Mouse (Mus musculus): ENCODE measurements at regions not wholly inside any gene's neighbourhood (a gene's known extent, or its start where the extent isn't known, plus 50 kb on each side); places are given as distances from the start of the nearest gene placed in this dataset.

- H3K9me3 ChIP-seq (ENCODE audit: control insufficient read depth, insufficient read depth, low read depth, low read length): no peaks in the 10 kb centered on the region
- H3K27ac ChIP-seq (ENCODE audit: insufficient read depth, low read depth, low read length, poor library complexity, severe bottlenecking): no peak overlapping the region
- no peak for DNase-seq (ENCODE audit: low read depth, low spot score)
- in situ Hi-C loops (cut with MboI; ENCODE audit: low sequenced_read_pairs in 2 of 2, unreplicated experiment in 2 of 2): no loop called here
- peak overlapping the region; percentile 23; the same call in 1 of the 2 replicates for H3K9ac ChIP-seq (ENCODE audit: insufficient read depth, low read depth, low read length, poor library complexity, severe bottlenecking)
- H3K36me3 ChIP-seq (ENCODE audit: control insufficient read depth, insufficient read depth, low read length, poor library complexity, severe bottlenecking): no peaks in the 10 kb centered on the region
- H3K4me3 ChIP-seq (ENCODE audit: insufficient read depth in 1 of 2, low read depth in 1 of 2, low read length in 2 of 2, poor library complexity in 1 of 2, severe bottlenecking in 1 of 2): peak overlapping the region; percentile 52 to 60
- TF ChIP-seq MAFK (IDR thresholded peaks at IDR 0.05; ENCODE audit: insufficient read depth, low read depth, low read length) (no peak), HCFC1 (IDR thresholded peaks at IDR 0.05; ENCODE audit: borderline replicate concordance, insufficient read depth, low read length) (no peak), CHD2 (IDR thresholded peaks at IDR 0.05; ENCODE audit: low read depth, low read length) (no peak), ZC3H11A (IDR thresholded peaks at IDR 0.05; ENCODE audit: borderline replicate concordance, low read depth, low read length) (no peak), ZNF384 (IDR thresholded peaks at IDR 0.05; ENCODE audit: low read depth, low read length) (no peak)
- peaks cover 0 to 4% of the 10 kb centered on the region in 2 experiments; a peak in 1 of 4 replicates for H3K4me1 ChIP-seq (ENCODE audit: control insufficient read depth in 2 of 2, insufficient read depth in 2 of 2, low read length in 2 of 2, poor library complexity in 1 of 2)
Measured at GRCm38 (mm10) chr13:48731046-48731996, 68.5 kb downstream of the Barx1 start.

- peaks cover 0 to 4% of the 10 kb centered on the region in 2 experiments; a peak in 1 of 4 replicates for H3K4me1 ChIP-seq (ENCODE audit: control insufficient read depth in 2 of 2, insufficient read depth in 2 of 2, low read length in 2 of 2, poor library complexity in 1 of 2)
- no peaks in the 10 kb centered on the region for H3K36me3 ChIP-seq (ENCODE audit: control insufficient read depth, insufficient read depth, low read length, poor library complexity, severe bottlenecking)
- TF ChIP-seq HCFC1 (IDR thresholded peaks at IDR 0.05; ENCODE audit: borderline replicate concordance, insufficient read depth, low read length) (no peak), ZC3H11A (IDR thresholded peaks at IDR 0.05; ENCODE audit: borderline replicate concordance, low read depth, low read length) (peak; percentile 17; the same call in 1 of the 2 replicates)
- no peak overlapping the region; a peak in 1 of 4 replicates for H3K4me3 ChIP-seq (ENCODE audit: insufficient read depth in 1 of 2, low read depth in 1 of 2, low read length in 2 of 2, poor library complexity in 1 of 2, severe bottlenecking in 1 of 2)
- peak; percentile 59 for DNase-seq (ENCODE audit: low read depth, low spot score)
- no peak overlapping the region for H3K9ac ChIP-seq (ENCODE audit: insufficient read depth, low read depth, low read length, poor library complexity, severe bottlenecking)
- no peaks in the 10 kb centered on the region for H3K9me3 ChIP-seq (ENCODE audit: control insufficient read depth, insufficient read depth, low read depth, low read length)
- H3K27ac ChIP-seq (ENCODE audit: insufficient read depth, low read depth, low read length, poor library complexity, severe bottlenecking): no peak overlapping the region
- in situ Hi-C loops (cut with MboI; ENCODE audit: low sequenced_read_pairs in 2 of 2, unreplicated experiment in 2 of 2): no loop called here
Measured at GRCm38 (mm10) chr13:48732168-48732841, 69.5 kb downstream of the Barx1 start.

GRCm38 (mm10) chr13:48734985-48735384, 72.2 kb downstream of the Barx1 start:
- Histone ChIP-seq H3K36me3 (ENCODE audit: control insufficient read depth, insufficient read depth, low read length, poor library complexity, severe bottlenecking) (no peaks in the 10 kb centered on the region), H3K4me3 (ENCODE audit: insufficient read depth in 1 of 2, low read depth in 1 of 2, low read length in 2 of 2, poor library complexity in 1 of 2, severe bottlenecking in 1 of 2) (no peak overlapping the region), H3K27ac (ENCODE audit: insufficient read depth, low read depth, low read length, poor library complexity, severe bottlenecking) (no peak overlapping the region), H3K9me3 (ENCODE audit: control insufficient read depth, insufficient read depth, low read depth, low read length) (no peaks in the 10 kb centered on the region), H3K9ac (ENCODE audit: insufficient read depth, low read depth, low read length, poor library complexity, severe bottlenecking) (no peak overlapping the region), H3K4me1 (ENCODE audit: control insufficient read depth in 2 of 2, insufficient read depth in 2 of 2, low read length in 2 of 2, poor library complexity in 1 of 2) (peaks cover 0 to 4% of the 10 kb centered on the region in 2 experiments; a peak in 1 of 4 replicates)
- no peak for DNase-seq (ENCODE audit: low read depth, low spot score)
- in situ Hi-C loops (cut with MboI; ENCODE audit: low sequenced_read_pairs in 2 of 2, unreplicated experiment in 2 of 2): no loop called here
- no peak for TF ChIP-seq HCFC1 (IDR thresholded peaks at IDR 0.05; ENCODE audit: borderline replicate concordance, insufficient read depth, low read length)
- TF ChIP-seq MAFK (IDR thresholded peaks at IDR 0.05; ENCODE audit: insufficient read depth, low read depth, low read length): no peak
- no peak for TF ChIP-seq ZNF384 (IDR thresholded peaks at IDR 0.05; ENCODE audit: low read depth, low read length)
- no peak for TF ChIP-seq ZC3H11A (IDR thresholded peaks at IDR 0.05; ENCODE audit: borderline replicate concordance, low read depth, low read length)
- TF ChIP-seq CHD2 (IDR thresholded peaks at IDR 0.05; ENCODE audit: low read depth, low read length): no peak

GRCm38 (mm10) chr13:48745566-48745965, 82.8 kb downstream of the Barx1 start:
- Histone ChIP-seq H3K4me3 (ENCODE audit: insufficient read depth in 1 of 2, low read depth in 1 of 2, low read length in 2 of 2, poor library complexity in 1 of 2, severe bottlenecking in 1 of 2) (no peak overlapping the region), H3K9me3 (ENCODE audit: control insufficient read depth, insufficient read depth, low read depth, low read length) (no peaks in the 10 kb centered on the region), H3K4me1 (ENCODE audit: control insufficient read depth in 2 of 2, insufficient read depth in 2 of 2, low read length in 2 of 2, poor library complexity in 1 of 2) (peaks cover 0 to 2% of the 10 kb centered on the region in 2 experiments; a peak in 1 of 4 replicates), H3K27ac (ENCODE audit: insufficient read depth, low read depth, low read length, poor library complexity, severe bottlenecking) (no peak overlapping the region), H3K36me3 (ENCODE audit: control insufficient read depth, insufficient read depth, low read length, poor library complexity, severe bottlenecking) (no peaks in the 10 kb centered on the region), H3K9ac (ENCODE audit: insufficient read depth, low read depth, low read length, poor library complexity, severe bottlenecking) (no peak overlapping the region)
- in situ Hi-C loops (cut with MboI; ENCODE audit: low sequenced_read_pairs in 2 of 2, unreplicated experiment in 2 of 2): no loop called here
- DNase-seq (ENCODE audit: low read depth, low spot score): no peak
- TF ChIP-seq MAFK (IDR thresholded peaks at IDR 0.05; ENCODE audit: insufficient read depth, low read depth, low read length) (no peak), ZC3H11A (IDR thresholded peaks at IDR 0.05; ENCODE audit: borderline replicate concordance, low read depth, low read length) (no peak), CHD2 (IDR thresholded peaks at IDR 0.05; ENCODE audit: low read depth, low read length) (no peak), HCFC1 (IDR thresholded peaks at IDR 0.05; ENCODE audit: borderline replicate concordance, insufficient read depth, low read length) (no peak), ZNF384 (IDR thresholded peaks at IDR 0.05; ENCODE audit: low read depth, low read length) (no peak)
